Mouse (Mus musculus) midbrain, embryonic 14.5 days (tissue): ENCODE data around the gene Mb. TPM values are rescaled to one million over a fixed set of nuclear protein-coding genes. Genes with fewer than 3 reads are reported as not detected.

ENCODE experiments used
- ATAC-seq: fragments of 200-750 bp; cut with Nextera tagmentation; 2 replicates; pipeline ENCODE4 v1.8.0; 2017; ENCODE audit warnings: moderate number of reproducible peaks, moderate library complexity; ENCODE audit not compliant: low FRiP score, low TSS enrichment
- DNase-seq: peaks from one replicate; pipeline ENCODE4 v3.0.0-alpha.2; 2015
- H3K27ac ChIP-seq: fragments of 300-500 bp; sonication (generic); replicated peaks from 2 replicates; pipeline ENCODE4 v1.5.1; 2014; ENCODE audit warnings: mild to moderate bottlenecking, low read depth, low read length, moderate library complexity
- H3K27me3 ChIP-seq: fragments of 300-500 bp; sonication (generic); 2 replicates; pipeline ENCODE4 v1.6.1; 2014; ENCODE audit warnings: low read length, control low read depth, mixed read lengths; ENCODE audit not compliant: control insufficient read depth, insufficient read depth
- H3K36me3 ChIP-seq: fragments of 300-500 bp; sonication (generic); 2 replicates; pipeline ENCODE4 v1.6.1; 2014; ENCODE audit warnings: low read length, control low read depth; ENCODE audit not compliant: control insufficient read depth, insufficient read depth
- H3K4me1 ChIP-seq: fragments of 300-500 bp; sonication (generic); 2 replicates; pipeline ENCODE4 v1.6.1; 2014; ENCODE audit warnings: mild to moderate bottlenecking, antibody characterized with exemption, low read length, control low read depth; ENCODE audit not compliant: control insufficient read depth, insufficient read depth
- H3K4me2 ChIP-seq: fragments of 300-500 bp; sonication (generic); 2 replicates; pipeline ENCODE4 v1.6.1; 2014; ENCODE audit warnings: mild to moderate bottlenecking, low read length, moderate library complexity
- H3K4me3 ChIP-seq: fragments of 300-500 bp; sonication (generic); replicated peaks from 2 replicates; pipeline ENCODE4 v1.5.1; 2014; ENCODE audit warnings: low read depth, low read length
- H3K9ac ChIP-seq: fragments of 300-500 bp; sonication (generic); replicated peaks from 2 replicates; pipeline ENCODE4 v1.6.1; 2014; ENCODE audit warnings: mild to moderate bottlenecking, low read length, moderate library complexity
- H3K9me3 ChIP-seq: fragments of 300-500 bp; sonication (generic); 2 replicates; pipeline ENCODE4 v1.6.1; 2016; ENCODE audit warnings: low read length, control low read depth, mixed read lengths; ENCODE audit not compliant: control insufficient read depth
- WGBS: fragments of 180-500 bp; shearing (Covaris S2); extraction: QIAGEN DNeasy Blood & Tissue Kit; methylation state at CpG from one replicate; pipeline ENCODE4 v1.1.7; 2014; 5-methylcytosine and 5-hydroxymethylcytosine counted together
- polyA plus RNA-seq: library from polyadenylated mRNA; unstranded; fragments of >200 nt; fragmentation: Nextera tagmentation; extraction: Ambion mirVana; gene quantifications from 2 replicates; pipeline ENCODE4 v1.2.1, GENCODE M21; 2014

Gene Mb
- polyA plus RNA-seq, 1 experiment from 2014 or later = 0.57 TPM

DNA sequence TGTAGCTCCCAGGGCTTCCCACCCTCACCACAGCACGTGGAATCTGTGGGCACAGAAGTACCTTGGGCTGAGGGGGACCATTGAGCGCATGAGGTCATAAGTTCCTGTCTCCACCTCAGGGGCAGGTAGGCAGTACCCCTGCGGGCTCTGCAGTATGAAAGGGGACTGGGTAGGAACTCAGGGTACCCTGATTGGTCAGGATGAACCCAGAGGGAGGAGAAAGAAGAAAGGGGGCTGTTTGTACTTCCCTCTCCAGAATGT is 6.3 kb upstream of the Mb start:
- Histone ChIP-seq H3K4me3 (no peak overlapping the region), H3K9me3 (no peaks in the 10 kb centered on the region), H3K36me3 (no peaks in the 10 kb centered on the region), H3K4me2 (no peak overlapping the region), H3K4me1 (peaks cover 6% of the 10 kb centered on the region; the same call in 1 of the 2 replicates), H3K27ac (no peak overlapping the region), H3K9ac (no peak overlapping the region), H3K27me3 (no peaks in the 10 kb centered on the region)
- DNase-seq (no peak), ATAC-seq (no peak)
- 59% methylated on average over 3 of the region's 3 CpGs for WGBS

GRCm38 (mm10) chr15:77056001-77056790 is 5.7 kb upstream of the Mb start:
- H3K4me1 ChIP-seq = peaks cover 6% of the 10 kb centered on the region; the same call in 1 of the 2 replicates
- WGBS = 35% methylated on average over 6 of the region's 6 CpGs
- ATAC-seq (no peak), DNase-seq (peak; percentile 45)
- no peaks in the 10 kb centered on the region for H3K27me3 ChIP-seq
- no peak overlapping the region for H3K4me3 ChIP-seq
- no peak overlapping the region for H3K27ac ChIP-seq
- no peak overlapping the region for H3K9ac ChIP-seq
- no peak overlapping the region for H3K4me2 ChIP-seq
- no peaks in the 10 kb centered on the region for H3K9me3 ChIP-seq
- H3K36me3 ChIP-seq = no peaks in the 10 kb centered on the region

- Histone ChIP-seq H3K9me3 (no peaks in the 10 kb centered on the region), H3K36me3 (no peaks in the 10 kb centered on the region), H3K4me2 (no peak overlapping the region), H3K4me3 (no peak overlapping the region), H3K4me1 (peaks cover 6% of the 10 kb centered on the region; the same call in 1 of the 2 replicates), H3K27me3 (no peaks in the 10 kb centered on the region), H3K9ac (no peak overlapping the region), H3K27ac (no peak overlapping the region)
- no peak for DNase-seq
- no peak for ATAC-seq
- WGBS = 48% methylated on average over 5 of the region's 5 CpGs
These were observed 4.2 kb upstream of the Mb start for GRCm38 (mm10) chr15:77054611-77055175.

- Histone ChIP-seq H3K36me3 (no peaks in the 10 kb centered on the region), H3K4me3 (no peak overlapping the region), H3K9me3 (no peaks in the 10 kb centered on the region), H3K27ac (no peak overlapping the region), H3K9ac (no peak overlapping the region), H3K4me1 (peaks cover 6% of the 10 kb centered on the region; the same call in 1 of the 2 replicates), H3K4me2 (no peak overlapping the region), H3K27me3 (no peaks in the 10 kb centered on the region)
- DNase-seq = no peak
- no peak for ATAC-seq
- 77% methylated on average over 1 of the region's 1 CpGs for WGBS
These were observed 2.6 kb upstream of the Mb start for GRCm38 (mm10) chr15:77053021-77053420.

GRCm38 (mm10) chr15:77052176-77052575 is 1.7 kb upstream of the Mb start:
- DNase-seq = no peak
- H3K4me1 ChIP-seq = peaks cover 6% of the 10 kb centered on the region; the same call in 1 of the 2 replicates
- no peak overlapping the region for H3K9ac ChIP-seq
- H3K9me3 ChIP-seq = no peaks in the 10 kb centered on the region
- H3K4me3 ChIP-seq = no peak overlapping the region
- no peak overlapping the region for H3K4me2 ChIP-seq
- no peaks in the 10 kb centered on the region for H3K27me3 ChIP-seq
- WGBS = 29% methylated on average over 1 of the region's 1 CpGs
- H3K27ac ChIP-seq = no peak overlapping the region
- no peaks in the 10 kb centered on the region for H3K36me3 ChIP-seq
- ATAC-seq = no peak

DNA sequence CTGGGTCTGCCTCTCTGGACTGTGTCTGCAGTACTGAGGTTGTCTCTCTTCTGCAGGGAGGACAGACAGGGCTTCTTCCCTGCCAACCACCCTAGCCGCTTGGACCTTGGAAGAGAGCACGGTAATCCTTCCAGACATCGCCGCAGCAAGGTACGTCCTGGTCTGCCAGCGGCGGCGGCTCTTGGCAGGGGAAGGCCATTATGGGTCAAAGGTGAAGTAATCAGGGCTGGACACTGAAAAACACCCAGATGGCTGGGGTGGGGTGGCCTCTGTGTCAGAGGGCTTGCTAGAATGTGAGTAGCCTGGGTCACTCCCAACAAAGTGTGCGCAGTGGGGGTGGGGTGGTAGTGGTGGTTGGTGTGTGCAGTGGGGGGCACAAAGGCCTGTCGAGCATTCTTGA is 4.9 kb downstream of the Mb start:
- Histone ChIP-seq H3K27me3 (no peaks in the 10 kb centered on the region), H3K27ac (no peak overlapping the region), H3K4me2 (no peak overlapping the region), H3K9me3 (no peaks in the 10 kb centered on the region), H3K9ac (no peak overlapping the region), H3K36me3 (no peaks in the 10 kb centered on the region), H3K4me3 (no peak overlapping the region), H3K4me1 (no peaks in the 10 kb centered on the region)
- no peak for DNase-seq
- 88% methylated on average over 10 of the region's 10 CpGs for WGBS
- ATAC-seq = no peak

GRCm38 (mm10) chr15:77044597-77045320 is 5.7 kb downstream of the Mb start, which contains the start of gene Apol6:
TSS of gene Apol6 (plus strand) at chr15:77044729.
- Histone ChIP-seq H3K27ac (no peak within 1 kb of the TSS), H3K9me3 (no peaks in the 10 kb centered on the region), H3K4me3 (no peak within 1 kb of the TSS), H3K36me3 (no peaks in the 10 kb centered on the region), H3K4me1 (no peaks in the 10 kb centered on the region), H3K27me3 (no peaks in the 10 kb centered on the region), H3K4me2 (no peak within 1 kb of the TSS), H3K9ac (no peak within 1 kb of the TSS)
- DNase-seq (no peak), ATAC-seq (no peak)
- WGBS = 86% methylated on average over 12 of the region's 12 CpGs

DNA sequence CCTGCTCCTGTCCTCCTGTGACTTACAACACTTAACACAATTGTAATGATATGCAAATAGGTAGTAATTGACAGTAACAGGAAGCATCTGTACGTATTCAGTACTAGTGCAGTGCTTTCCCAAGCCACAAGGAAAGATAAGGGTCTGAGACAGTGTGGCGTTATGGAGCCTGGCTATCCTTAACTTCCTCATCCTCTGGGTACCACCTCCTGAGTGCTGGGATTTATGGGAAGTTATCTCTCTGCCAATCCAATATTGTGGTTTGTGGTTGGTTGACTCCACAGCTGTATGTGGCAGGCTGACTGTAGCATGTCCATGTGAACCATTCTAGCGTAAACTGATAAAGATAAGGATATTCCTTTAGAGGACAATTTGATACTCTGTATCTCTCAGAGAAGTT is 9.7 kb downstream of the Mb start:
- H3K9ac ChIP-seq = no peak overlapping the region
- WGBS = 93% methylated on average over 3 of the region's 3 CpGs
- no peak for ATAC-seq

More for the DNA sequence above, 9.7 kb downstream of the Mb start:
- Histone ChIP-seq H3K27me3 (no peaks in the 10 kb centered on the region), H3K27ac (no peak overlapping the region), H3K4me2 (no peak overlapping the region), H3K4me1 (peaks cover 10% of the 10 kb centered on the region), H3K36me3 (no peaks in the 10 kb centered on the region), H3K9me3 (no peaks in the 10 kb centered on the region), H3K4me3 (no peak overlapping the region)
- DNase-seq = no peak
